Mouse (Mus musculus) megakaryocyte, embryonic 14.5 days (primary cell): ENCODE results near the gene Naga.

Source experiments
- FLI1 ChIP-seq: IDR thresholded peaks from 2 replicates; pipeline ENCODE4 v1.6.1; 2012; ENCODE audit warnings: low read length, inconsistent platforms, mixed read lengths
- GATA1 ChIP-seq: IDR thresholded peaks from 3 replicates; pipeline ENCODE4 v1.6.1; 2012; ENCODE audit warnings: mixed read lengths, low read length, inconsistent platforms, borderline replicate concordance

GRCm38 (mm10) chr15:82362234-82362633 lies 23.5 kb upstream of the Naga start:
- no peak for TF ChIP-seq FLI1
- no peak for TF ChIP-seq GATA1
